Mouse (Mus musculus) kidney, postnatal 25 days (tissue): ENCODE data around the gene Cxcr4.

ENCODE experiments used
- DNase-seq, 2 experiments: peaks; one replicate each; pipeline ENCODE4 v3.0.0; 2021; ENCODE audit warnings: mixed read lengths in 2 of 2

Cxcr4 gene

DNA sequence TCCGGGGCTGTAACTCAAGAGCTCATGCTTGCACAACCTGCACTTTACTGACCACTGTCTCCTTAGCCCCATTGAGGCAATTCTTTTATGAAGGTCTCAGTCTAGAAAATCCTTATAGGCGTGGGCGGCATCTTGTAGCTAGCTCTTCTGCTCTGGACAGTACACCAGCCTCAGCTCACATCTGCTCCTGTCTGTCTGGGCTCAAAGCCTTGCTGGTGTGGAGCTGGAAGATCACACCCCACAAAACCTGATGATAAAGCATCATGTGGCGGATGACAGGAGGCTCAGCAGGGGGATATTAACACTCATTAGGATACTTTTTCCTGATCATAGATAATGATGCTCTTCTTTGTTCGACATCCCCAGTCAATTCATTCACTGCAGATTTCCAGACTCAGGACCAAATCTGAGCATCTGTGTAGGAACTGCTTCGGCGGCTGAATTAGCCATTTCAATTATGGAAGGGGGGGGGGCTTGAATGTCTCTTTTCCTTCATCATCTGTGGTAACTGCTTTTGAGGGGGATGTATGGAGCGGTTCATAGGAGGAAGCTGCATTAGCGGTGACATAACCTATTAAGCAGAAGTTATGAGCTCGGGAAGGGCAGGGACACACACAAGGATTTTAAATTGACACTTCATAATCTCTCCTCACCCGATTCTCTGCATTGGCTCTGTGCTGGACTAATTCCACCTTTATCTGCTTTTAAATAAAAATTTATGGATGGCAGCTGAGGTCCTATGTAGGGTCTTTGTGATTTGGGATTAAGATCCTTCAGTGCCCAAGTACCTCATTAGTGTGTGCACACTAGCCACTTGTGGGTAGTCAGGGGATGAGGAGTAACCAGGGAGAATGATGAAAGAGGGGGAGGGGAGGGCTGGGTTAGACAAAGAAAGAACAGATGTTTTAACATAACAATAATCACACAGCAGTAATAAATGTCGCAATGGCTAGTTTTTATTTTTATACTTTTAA is 24.6 kb downstream of the Cxcr4 start:
- DNase-seq: no peak

- no peak for DNase-seq
Measured at GRCm38 (mm10) chr1:128563905-128564304, 28.2 kb downstream of the Cxcr4 start.

DNA sequence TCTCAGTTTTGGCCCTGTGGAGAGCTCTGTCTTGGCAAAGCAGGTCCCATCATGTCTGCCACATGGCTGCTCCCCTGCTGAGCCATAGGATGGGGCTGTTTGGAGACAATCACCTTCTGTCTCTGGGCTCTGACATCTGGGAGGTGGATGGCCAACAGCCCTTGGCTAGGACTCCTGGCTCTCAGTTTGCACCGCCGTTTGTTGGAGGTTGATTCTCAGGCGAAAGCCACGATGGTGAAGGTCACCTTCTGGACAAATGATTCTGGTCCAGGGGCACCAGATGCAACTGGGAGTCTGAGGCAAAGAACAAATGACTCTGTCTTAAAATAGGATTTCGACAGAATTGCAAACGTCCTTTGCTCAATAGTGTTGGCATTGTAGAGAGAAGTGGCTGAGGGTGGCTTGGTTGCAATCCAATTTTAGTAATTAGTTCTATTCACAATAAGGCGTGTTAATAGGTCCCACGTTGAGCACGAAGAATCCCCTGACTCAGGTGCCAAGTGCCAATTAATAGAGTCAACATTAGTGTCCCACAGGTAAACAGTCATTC is 30.7 kb downstream of the Cxcr4 start:
- DNase-seq: no peak

- no peak for DNase-seq
Measured at GRCm38 (mm10) chr1:128560452-128561324, 31.4 kb downstream of the Cxcr4 start.

GRCm38 (mm10) chr1:128557953-128558352 is 34.1 kb downstream of the Cxcr4 start:
- DNase-seq: no peak

DNA sequence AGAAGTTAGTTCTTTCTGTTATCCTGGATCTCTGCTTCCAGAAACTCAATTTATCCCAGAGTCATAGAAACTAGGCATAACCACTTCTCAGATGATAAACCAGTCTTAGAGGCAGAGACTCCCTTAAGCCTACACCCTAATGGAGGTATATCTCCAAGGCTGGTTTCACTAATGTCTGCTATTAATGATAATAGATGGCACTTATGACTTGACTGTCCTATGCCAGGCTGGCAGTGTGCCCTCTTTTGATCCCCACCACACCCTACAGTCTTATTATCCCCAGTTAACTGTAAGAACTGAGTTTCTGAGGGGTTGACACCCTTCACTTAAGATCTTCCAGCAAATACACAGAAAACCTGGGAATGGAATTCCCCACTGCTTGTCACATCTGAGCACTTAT is 39.5 kb downstream of the Cxcr4 start:
- no peak for DNase-seq

DNA sequence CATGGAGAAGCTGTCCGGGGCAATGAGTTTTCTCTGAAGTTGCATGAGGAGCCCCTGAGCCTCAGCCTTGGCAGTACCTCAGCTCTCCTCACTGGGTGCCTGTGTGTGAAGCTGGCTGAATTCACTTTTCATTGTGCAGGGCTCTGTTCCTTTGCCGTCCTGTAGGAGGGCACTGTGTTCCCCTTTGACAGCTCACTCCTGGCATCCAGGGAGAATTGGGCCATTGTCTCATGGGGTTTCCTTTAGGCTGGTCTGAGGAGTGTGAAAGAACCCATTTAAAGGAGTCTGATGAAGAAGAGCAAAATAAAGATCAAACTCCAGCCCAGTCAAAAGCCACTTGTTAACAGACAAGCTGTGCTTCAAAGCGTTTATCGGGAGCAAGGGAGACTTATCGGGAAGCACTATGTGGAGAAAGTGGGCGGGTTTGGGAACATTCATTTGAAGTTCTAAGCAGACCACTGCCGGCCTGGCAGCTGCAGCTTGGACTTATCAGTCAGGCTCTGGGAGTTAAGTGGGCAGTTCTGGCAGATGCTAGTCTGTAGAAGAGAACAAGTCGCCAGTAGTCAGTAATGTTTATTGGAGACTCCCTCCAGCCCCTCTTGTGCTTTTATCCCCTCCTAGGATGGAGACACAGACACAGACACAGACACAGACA is 40.2 kb downstream of the Cxcr4 start:
- DNase-seq: no peak

DNA sequence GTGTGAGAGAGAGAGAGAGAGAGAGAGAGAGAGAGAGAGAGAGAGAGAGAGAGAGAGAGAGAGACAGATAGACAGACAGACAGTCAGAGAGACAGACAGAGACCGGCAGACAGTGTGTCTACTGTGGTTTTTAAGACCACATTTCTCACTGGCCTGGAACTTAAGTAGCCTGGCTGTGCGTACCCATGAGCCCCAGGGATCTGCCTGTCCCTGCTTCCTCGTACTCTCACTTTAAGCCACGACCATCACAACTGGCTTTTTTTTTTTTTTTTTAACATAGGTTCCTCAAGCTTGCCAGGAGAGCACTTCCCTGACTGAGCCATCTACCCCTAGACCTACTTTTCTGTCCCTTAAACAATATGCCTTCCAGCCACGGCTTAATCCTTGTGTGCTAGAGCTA is 42.7 kb downstream of the Cxcr4 start:
- no peak for DNase-seq

- DNase-seq: no peak
Measured at GRCm38 (mm10) chr1:128549007-128549406, 43.1 kb downstream of the Cxcr4 start.

GRCm38 (mm10) chr1:128548220-128548998 is 43.7 kb downstream of the Cxcr4 start:
- no peak for DNase-seq

- no peak for DNase-seq
Measured at GRCm38 (mm10) chr1:128545672-128546071, 46.4 kb downstream of the Cxcr4 start.

GRCm38 (mm10) chr1:128543137-128543536 is 49.0 kb downstream of the Cxcr4 start:
- DNase-seq: no peak

DNA sequence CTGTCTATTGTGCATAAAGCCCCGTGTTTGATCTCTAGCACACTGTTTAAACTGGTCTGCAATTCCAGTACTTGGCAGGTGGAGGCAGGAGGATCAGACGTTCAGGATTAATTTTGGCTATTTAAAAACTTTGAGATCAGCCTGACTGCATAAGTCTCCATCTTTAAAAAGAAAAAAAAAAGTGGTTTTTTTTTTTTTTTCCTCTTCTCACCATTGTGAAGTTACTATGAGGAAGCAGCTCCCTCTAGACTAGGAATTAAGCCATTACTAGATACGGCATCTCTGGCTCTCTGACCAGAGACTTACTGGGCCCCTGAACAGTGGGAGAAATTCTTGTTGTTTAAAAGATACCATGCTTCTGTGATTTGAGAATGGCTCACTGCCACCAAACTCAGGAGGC is 49.5 kb downstream of the Cxcr4 start:
- DNase-seq: no peak

DNA sequence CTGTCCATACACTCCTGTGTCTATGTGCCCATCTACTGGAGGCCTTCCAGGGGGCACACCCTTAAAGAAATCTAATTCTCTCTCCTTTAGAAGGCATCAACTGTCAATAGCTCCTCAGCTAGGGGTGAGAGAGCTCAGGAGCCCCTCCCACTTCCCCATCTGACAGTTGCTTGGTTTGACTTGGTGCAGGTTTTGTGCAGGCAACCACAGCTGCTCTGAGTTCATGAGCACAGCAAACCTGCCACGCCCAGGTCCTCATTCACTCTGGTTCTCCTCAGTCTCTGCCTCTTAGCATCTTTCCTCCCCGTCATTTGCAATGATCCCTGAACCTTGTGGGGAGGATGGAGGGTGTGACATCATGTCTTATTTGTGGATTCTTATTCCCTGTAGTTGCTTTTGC is 51.9 kb downstream of the Cxcr4 start:
- no peak for DNase-seq

GRCm38 (mm10) chr1:128539555-128539954 is 52.5 kb downstream of the Cxcr4 start:
- DNase-seq: no peak
